Mouse (Mus musculus): ENCODE data around the gene Islr. TPM values are rescaled to one million over a fixed set of nuclear protein-coding genes. Genes with fewer than 3 reads are reported as not detected.
"Not testable (repeated sequence)": the region's sequence is repeated elsewhere in the genome, so short reads cannot be mapped to it uniquely, and the experiment has no call there.

Gene Islr
- 10 to 100 TPM; 23.7 to 32.1 TPM for total RNA-seq (2021)
- long read RNA-seq, experiment 1, transcript Islr-202 (2 exons, 2,076 nt): major isoform, 6 of 14 reads
- long read RNA-seq, experiment 1, partial matches to known transcripts: 0 of 14 reads
- long read RNA-seq, experiment 1, other reads (novel, unspliced or antisense): 5 of 14 reads
- long read RNA-seq, experiment 2, transcript Islr-201 (2 exons, 2,223 nt): major isoform, 5 of 9 reads
- long read RNA-seq, experiment 2, partial matches to known transcripts: 0 of 9 reads
- long read RNA-seq, experiment 2, other reads (novel, unspliced or antisense): 3 of 9 reads

DNA sequence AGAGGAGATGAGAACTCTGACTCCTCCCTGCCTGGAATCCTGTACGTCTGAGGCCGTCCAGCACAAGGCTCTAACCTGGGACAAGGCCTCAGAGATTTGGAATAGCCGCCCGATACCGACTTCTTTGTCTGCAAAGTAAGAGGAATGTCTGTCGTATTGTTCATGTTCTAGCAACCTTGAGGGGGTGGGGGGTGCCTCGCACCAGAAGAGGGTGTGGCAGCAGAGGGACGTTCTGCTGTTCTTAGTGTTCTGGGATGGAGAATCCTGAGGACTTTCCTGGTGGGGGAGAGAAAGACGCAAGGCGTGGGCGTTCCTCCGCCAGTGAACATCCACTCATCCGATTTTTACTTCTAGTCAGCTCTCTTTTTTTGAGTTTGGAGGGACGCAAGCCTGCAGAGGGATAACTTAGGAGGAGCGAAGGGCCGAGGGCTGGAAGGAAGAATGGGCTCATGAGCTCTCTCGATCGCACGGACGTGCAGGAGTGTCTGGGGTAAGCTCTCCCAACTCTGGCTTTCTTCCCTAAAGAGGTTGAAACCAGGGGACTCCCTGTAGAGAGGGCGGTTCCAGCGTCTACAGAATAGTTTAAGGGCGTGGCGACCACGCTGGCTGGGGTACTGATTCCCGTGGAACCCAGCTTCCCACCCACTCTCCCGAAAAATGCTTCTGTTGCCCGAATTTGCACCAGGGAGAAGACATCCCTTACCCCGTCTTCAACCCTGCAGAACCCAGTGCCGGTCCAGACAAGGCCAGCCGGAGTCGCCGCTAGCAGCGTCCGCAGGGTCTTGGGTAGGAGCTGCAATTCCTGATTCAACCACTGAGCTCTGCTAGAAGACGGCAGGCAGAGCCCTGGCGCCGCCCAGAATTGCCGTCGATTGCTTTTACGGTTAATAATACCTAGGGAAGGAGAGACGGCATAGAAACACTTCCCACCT is at the start of gene Islr, which contains the start of gene Islr2:
Islr (minus strand) TSS at position 791 of the 932 bp plus-strand sequence.
Islr2 (minus strand) TSS at position 804 of the 932 bp plus-strand sequence.
- peak; percentile 80 to 87 for DNase-seq

DNA sequence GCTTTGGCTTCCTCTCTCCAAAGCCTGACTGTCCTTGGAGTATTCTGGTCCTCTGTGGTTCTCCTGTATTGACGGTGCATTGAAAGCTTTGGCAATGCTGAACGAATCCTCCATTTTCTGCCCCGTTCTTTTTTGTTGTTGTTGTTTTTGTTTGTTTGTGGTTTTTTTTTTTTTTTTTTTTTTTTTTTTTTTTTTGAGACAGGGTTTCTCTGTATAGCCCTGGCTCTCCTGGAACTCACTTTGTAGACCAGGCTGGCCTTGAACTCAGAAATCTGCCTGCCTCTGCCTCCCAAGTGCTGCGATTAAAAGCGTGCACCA is 49.7 kb upstream of the Islr start:
- not testable (repeated sequence) for DNase-seq

DNA sequence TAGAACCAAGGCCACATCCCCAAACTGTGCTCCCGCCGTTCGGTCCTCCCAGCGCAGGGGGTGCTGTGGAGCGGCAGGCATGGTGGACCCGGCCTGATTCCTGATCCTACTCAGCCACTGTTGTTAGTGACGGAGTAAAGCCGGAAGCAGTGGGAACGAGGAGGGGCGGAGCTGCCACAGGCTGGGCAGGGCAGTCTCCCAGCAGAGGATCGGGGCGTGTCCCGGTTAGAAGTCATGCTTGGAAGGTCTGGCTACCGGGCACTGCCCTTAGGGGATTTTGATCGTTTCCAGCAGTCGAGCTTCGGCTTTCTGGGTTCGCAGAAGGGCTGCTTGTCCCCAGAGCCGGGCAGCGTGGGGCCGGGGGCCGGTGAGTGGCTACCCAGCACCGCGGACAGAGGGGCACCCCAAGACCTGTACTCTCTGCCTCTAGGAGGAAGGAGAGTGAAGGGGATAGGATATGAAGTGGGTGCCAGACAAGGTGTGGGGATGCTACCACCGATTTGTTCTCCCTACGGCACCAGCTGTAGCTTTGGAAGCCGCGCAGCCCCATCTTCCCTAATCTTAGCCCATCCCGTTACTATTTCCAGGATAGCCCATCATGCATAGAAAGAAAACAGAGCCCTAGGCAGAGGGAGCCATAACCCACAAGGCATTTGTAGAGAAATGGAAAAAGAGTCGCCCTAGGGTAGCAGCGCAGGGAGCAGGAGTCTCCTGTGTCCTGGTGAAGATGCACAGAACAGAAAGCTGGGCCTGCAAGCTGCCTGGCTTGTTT is 49.1 kb upstream of the Islr start, which contains the start of gene Stoml1:
Stoml1 (plus strand) TSS at position 132 of the 772 bp plus-strand sequence.
- peak; percentile 97 for DNase-seq

DNA sequence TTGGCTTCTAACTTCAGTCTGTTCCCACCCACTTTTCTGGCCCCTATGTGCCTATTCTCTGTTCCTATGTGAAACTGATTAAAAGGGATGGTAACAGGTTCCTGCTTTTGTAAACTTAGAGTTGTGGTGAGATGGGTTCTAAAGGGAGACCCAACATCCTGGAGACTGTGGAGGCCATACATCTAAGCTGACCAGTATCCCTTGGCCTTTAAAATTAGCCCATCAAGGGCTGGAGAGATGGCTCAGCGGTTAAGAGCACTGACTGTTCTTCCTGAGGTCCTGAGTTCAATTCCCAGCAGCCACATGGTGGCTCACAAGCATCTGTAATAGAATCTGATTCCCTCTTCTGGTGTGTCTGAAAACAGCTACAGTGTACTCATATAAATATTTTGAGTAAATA is 46.6 kb upstream of the Islr start:
- not testable (repeated sequence) for DNase-seq

DNA sequence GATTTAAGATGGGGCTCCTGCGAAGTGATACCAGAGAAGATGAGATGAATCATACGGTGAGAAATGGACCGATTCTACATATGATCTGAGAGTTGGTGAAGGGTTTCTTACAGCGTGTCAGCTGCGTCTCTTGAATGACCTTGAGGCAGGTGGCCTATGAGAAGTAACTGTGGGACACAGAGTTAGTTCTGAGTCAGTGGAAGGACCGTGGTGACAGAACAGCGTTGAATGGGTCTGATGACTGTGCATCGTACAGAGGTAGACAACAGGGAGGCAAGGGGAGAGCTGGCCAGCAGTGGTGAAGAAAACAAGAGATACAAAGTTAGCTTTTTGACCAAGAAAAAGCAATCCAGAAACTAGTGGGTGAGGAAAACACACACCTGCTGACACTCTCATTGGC is 46.2 kb upstream of the Islr start:
- DNase-seq: no peak

DNA sequence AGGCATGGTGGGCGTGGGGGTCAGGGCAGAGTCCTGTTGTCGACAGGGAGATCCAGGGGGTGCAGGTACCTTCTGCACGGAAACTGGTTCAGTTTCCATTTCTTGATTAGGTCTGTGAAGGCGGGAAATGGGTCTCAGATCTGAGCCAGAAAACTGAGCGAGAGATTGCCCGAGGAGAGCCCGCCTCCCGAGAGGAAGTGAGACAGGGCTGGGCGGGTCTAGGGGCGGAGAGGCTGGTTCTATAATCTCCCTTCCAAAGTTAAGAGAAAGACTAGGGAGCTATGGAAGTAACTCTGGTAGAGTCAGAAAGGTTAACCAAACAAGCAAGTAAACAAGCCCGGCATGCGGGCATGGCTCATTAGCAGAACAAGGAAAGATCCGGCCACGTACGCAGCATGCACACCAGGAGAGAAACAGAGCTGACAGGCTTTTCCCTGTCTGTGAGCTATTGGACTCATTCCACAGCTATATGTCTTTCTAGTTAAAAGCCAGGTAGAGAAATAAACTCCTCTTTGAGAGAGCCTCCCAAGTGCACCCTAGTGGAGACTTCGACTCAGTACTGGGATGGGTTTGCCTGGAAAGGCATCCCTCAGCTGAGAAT is 45.6 kb upstream of the Islr start, which contains the start of gene Pml:
Pml (minus strand) TSS at position 195 of the 601 bp plus-strand sequence.
- peak; percentile 89 to 92 for DNase-seq

DNA sequence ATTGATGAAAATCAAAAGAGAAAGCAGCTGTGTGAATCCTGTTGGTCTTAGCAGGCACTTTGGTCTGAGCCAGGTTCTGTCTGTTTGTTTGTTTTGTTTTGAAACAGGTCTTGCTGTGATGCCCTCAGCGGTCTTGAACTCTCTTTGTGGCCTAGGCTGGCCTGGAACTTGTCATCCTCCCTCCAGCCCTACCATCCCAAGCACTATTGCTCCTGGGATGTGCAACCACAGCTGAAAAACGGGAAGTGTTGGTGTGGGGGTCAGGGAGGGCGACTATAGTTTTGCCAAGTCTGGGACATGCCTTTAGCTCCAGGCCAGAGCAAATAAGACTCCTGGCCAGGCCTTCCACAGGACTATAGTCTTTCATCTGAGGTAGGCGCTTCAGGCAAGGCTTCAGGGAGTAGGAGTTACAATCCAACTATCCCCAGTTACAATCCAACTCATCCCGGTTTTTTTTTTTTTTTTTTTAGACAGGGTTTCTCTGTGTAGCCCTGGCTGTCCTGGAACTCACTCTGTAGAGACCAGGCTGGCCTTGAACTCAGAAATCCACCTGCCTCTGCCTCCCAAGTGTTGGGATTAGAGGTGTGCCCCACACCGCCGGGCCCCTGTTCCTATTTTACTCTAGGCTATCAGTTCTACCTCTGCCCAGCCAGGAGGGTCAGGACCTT is 44.8 kb upstream of the Islr start:
- DNase-seq: peak in 1 of 2 experiments; percentile 22

DNA sequence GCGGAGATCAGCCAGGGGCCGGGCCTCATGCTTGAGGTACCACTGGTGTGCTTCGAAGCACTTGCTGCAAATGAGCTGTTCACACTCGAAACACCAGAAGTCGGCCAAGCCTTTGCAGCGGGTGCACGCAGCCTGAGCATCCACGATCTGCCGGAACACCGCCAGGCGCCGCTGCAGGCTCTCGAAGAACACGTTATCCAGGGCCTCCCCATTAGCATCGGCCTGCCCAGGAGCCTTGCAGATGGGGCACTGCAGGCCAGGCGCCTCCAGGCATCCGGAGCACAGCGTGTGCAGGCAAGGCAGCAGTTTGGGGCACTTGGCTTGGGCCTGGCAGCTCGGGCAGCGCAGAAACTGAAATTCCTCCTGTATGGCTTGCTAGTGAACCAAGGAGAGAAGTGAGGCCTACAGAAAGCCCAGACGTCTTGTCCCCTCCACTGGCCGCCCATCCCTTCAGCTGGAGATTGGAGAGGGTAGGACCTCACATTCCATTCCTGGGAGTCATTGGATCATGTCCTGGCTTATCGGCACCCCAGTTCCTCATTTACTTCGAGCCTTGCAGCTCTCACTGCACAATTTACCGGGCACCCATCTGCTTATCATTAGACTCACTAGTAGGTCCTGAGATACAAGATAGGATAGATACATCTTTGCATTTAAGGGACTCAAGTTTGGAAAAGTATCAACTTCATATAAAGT is 43.1 kb upstream of the Islr start:
- DNase-seq: peak; percentile 86 to 91

DNA sequence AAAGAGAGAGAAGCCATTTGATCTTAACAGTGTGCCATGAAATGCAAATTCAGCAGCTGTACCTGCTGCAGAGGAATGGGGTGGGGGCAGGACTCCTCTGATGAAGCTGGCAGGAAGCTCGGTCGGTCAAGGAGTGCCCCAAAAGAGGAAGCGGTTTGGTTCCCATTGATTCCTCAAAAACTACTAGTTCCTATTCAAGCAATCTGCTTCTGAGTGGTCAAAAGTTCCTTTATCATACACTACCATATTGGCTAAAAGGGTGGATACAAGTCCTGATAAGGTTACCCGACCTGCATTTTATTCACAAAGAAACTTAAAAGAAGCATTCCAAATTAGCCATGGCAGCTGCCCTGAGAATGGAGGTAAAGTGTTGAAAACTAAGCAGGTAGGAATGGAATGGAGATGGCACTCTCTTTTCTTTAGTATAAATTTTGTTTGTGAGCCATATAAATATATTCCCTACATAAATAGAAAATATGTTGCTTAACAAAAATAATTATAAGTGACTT is 42.0 kb upstream of the Islr start:
- DNase-seq: no peak

DNA sequence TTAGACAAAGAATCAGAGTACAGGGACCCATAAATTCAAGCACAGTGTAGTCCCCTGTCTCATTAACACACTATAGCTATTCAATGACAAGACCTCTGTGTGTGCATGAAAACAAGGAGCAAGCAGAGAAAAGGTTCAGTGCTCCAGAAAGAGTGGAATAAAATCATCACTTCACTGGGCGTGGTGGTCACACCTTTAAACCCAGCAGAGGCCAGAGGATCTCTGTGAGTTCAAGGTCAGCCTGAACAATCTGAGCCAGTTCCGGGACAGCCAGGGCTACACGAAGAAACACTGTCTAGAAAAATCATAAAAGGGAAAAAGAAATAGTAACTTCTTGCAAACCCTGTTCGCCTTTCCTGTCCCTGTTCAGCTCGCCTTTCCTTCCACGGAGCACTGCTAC is 39.6 kb upstream of the Islr start:
- DNase-seq: no peak

DNA sequence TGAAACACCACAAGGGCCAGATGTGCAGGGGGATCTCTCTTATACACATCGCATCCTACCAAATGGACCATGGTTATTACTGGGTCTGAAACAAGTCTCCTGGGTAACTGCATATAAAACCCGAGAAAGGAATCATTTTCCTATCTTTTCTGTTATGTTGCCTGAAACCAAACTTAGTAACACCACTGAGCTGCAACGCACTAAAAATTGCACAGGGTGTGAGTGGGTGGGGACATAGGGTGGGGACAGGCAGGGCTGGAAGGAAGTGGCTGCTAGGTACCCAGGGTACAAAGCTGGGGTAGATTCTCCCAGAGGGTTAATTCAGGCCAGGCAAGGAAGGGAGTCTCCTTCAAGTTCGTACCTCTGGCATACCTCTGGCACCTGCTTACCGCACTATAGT is 38.6 kb upstream of the Islr start:
- DNase-seq: no peak

DNA sequence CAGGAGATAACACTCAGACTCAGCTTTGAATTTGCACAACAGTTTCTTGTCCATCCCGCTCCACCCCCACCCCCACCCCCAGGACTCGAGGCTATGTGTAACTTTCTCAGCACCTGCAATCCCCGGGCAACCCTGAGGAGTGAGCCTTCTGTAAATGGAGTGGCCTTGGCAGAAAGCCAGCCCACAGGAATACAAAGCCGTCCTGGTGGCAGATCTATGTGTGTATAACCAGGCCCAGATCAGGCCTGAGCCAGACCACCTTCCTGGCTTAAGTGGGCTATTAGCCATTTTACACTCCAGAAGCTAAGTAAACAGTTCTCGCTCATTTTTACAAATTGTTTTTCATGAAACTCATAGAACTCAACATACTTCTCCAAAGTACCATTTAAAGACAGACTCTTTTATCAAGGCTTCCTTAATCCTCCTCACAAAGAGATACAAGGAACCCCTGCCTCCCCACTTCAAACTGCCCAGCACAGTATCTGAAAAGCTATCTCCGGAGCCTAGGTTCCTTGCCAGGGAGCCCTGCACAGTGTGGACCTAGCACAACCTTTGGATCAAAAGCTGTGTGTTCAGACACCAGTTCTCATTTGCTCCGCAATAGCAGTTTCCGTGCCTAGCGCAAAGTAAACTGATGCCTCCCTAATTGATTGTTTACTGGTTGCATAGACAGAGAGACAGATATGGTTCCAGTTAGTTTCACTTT is 37.8 kb upstream of the Islr start:
- peak; percentile 73 to 77 for DNase-seq

DNA sequence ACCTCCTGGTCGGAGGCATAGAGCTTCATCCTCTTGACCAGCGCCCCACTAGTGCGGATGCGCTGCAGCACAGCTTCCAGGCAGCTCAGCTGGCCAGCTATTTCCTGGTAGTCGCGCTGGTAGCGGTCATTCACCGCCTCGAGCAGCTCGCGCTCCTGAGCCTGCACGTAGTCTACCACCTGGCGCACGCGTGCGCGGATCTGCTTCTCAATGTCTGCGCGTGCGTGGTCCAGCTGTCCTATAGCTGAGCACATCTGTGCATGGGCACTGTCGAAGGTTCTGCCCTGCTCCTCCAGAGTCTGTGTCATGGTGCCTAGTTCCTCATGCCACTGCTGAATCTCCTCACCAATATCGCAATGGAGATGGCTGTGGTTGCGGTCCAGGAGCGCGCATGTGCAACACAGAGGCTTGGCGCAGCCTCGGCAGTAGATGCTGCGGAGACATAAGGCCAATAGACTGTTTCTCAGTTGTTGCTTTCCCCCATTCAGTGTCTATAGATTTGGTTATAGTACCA is 30.5 kb upstream of the Islr start:
- no peak for DNase-seq

DNA sequence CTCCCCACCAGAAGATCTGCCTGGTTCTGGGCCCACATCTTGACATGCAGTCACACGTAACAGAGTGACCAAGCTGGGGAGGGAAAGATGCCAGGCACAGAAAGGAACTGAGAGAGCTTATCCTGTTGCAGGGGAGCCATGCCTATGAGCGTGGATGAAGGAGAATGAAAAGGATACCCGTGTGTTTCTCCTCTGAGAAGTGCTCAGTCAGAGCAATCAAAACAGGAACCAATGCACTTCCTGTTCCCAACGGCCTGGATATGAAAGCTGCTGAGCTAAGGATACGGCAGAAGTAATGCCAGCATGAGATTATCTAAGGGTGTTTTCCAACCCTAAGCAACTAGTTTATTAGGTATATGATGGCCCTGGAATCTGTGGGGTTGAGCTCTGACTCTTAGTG is 28.3 kb upstream of the Islr start:
- DNase-seq: no peak

DNA sequence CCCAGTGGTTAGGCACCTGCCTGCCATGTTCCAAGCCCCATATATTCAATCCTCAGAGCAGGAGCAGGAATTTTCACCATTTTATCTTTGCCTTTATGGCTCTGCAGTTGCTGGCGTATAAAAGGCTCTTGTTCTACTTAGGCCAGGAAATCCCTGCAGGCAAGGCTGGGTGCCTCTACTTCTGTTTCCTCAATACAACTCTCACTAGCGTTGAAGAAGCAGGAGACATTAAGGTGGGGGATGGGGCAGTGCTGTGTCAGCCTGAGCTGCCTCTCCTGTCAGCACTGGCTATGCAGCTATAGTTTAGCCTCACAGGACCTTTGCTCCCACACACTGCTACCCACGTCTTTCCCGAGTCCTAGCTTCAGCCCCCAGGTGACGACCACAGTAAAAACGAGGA is 27.6 kb upstream of the Islr start:
- DNase-seq: no peak

DNA sequence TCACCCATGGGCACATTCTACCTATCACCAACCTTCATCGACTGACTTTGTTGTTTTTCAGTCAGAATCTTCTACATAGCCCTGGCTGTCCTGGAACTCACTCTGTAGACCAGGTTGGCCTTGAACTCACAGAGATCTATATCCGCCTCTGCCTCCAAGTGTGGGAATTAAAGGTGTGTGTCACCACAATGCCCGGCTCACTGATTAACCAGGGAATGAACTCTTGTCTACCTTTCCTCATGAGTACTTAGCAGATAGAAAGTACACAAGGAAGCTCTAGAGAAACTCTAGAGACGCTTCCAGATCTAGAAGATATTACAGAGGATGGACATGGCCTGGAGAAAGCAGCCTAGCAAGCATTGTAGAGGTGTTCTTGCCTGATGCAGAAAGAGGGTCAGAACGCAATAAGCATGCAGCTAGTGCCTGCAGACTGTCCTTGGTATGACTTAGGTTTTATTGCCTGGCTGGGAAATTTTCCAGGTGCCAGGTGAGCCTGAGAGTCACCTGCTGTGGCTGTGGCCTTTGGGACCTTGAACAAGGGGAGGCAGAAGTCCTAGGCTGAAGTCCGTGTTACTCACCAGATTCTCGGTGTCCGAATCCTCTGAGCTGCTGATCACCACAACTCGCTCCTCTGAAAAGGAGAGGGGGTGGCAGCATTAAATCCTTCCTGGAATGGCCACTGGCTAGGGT is 24.8 kb upstream of the Islr start:
- DNase-seq: no peak

DNA sequence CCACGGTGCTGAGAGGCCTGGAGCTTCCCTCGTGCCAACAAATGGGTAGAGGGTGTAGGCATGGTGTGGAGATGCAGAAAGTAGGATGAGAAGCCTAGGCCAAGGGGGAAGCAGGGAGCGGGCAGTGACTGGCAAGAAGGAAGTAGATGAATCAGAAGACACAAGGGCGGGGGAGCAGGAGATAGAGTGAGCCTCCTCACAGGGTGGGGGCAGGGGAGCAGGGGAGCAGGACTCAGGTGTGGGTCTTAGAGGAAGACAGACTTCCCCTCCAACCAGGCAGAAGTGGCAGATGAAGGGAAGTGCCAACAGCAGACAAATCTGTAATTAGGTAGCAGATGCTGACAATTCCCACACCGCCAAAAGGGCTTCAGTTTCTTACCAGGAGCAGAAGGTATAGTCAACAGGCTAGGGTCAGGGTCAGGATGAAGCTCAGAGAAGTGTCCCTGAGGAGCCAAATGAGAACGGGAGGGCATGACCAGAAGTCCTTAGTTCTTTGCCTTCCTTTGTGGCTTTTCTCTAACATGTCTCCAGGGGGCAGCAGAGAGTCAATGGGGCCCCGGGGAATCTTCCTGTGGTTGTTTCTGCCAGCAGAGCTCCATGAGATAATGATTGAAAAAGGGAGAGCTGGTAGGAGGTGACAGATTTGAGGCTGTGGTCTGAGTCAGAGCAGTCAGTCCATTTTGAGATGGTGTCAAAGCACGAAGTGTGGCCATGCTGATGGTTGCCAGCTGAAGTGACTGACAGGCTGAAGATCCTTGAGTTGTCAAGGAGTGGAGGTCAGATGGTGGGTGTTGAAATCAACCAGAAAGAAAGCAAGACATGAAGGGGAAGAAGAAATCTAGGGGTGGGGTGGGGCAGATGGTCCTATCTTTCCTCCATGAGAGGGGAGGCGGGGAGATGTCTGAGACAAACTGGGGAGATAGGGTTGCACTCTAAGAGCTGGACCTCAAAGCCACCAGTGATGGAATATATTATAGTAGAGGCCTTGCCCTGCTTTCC is 22.1 kb upstream of the Islr start:
- DNase-seq: peak; percentile 64 to 75

DNA sequence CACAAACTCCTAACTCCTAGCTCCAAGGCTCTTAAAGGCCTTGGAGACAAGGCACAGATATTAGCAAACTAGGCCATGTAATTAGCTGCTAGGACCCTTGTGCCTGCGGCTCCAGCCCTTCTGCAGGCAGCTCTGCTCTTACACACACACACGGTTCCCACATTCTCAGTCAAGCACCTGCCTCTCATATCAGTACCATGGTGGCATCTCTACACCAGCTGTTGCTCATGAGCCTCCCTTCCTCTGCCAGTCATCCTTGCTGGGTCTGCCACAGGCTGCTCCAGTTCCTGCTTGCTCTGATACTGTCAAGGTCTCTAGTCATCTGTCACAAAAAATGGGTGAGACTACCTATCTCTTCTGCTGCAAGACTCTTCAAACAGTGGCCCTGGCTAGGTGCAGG is 20.2 kb upstream of the Islr start:
- DNase-seq: no peak

All from adrenal gland, postnatal 36 days (tissue).